Mouse (Mus musculus) testis, postnatal 14 days (tissue): ENCODE measurements around the gene Spam1.

Experiments
- DNase-seq: peaks from one replicate; pipeline ENCODE4 v3.0.0; 2021; ENCODE audit warnings: low spot score

Gene Spam1

GRCm38 (mm10) chr6:24790888-24791287 is at the start of gene Spam1:
TSS of gene Spam1 (plus strand) at chr6:24791188.
- no peak for DNase-seq

GRCm38 (mm10) chr6:24748029-24748428 is 43.0 kb upstream of the Spam1 start, which contains the start of gene Hyal4:
TSS of gene Hyal4 (plus strand) at chr6:24748329.
- no peak for DNase-seq

GRCm38 (mm10) chr6:24759281-24759680 is 31.7 kb upstream of the Spam1 start:
- no peak for DNase-seq

- no peak for DNase-seq
Measured at GRCm38 (mm10) chr6:24766261-24766660, 24.7 kb upstream of the Spam1 start.

GRCm38 (mm10) chr6:24779182-24779581 is 11.8 kb upstream of the Spam1 start:
- no peak for DNase-seq

GRCm38 (mm10) chr6:24822070-24822469 is 31.1 kb downstream of the Spam1 start:
- no peak for DNase-seq
